Mouse (Mus musculus): ENCODE measurements around the gene Adcy7.

DNA sequence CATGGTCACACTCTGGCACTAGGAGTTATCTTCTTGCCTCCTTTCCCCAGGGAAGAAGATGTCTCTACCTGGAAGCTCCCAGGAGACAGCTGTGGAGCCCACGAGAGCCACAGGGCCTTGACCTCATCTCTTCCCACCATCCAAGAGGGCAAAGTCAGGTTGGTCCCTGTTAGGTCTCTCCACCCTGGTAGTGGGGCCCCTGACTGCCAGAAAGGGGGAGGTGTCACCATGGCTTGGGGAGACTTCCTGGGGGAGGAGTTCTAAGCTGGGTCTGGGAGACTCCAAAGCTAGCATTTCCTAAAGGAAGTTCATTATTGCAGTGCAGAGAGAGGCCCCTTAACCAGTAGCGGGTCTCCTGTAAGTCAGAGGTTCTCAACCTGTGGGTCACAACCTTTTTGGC, 22.8 kb downstream of the Adcy7 start:
- no peak for TF ChIP-seq POLR2A (IDR thresholded peaks at IDR 0.05; ENCODE audit: low read depth, low read length)
- TF ChIP-seq CTCF (IDR thresholded peaks at IDR 0.05; ENCODE audit: extremely low read depth, insufficient read length, insufficient replicate concordance, low read depth, low read length) = no peak
